Comparison of ENCODE assay signal across 27 mouse cellular contexts in the genomic region with DNA sequence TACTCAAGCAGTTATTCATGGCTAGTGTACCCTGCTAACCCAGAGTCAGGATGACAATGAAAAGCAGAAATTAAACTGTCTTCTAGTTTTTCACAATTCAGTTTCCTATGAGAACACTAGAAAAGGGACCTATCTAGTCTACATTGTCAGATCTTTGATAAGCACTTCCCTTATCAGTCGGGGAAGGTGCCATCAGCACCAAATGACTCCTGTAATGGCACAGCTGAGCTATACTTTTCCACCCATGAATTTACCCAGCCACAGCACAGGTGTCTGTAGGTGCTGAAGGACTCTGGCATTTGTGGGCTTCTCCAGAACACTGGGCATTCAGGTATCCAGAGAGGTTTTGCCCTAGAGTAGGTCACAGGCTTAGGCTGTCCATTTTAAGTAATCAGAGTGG.
"Had no signal": no experiment of that assay in that cellular context is flagged by ENCODE, and none has a peak within 500 bp of the region (broad histone marks: within the 10 kb centered on the region; RNA-seq: fewer than 3 reads in every experiment).

No protein-coding gene starts in this region.

- H3K4me2 ChIP-seq: embryonic facial prominence, embryonic 12.5 days; embryonic facial prominence, embryonic 13.5 days; embryonic facial prominence, embryonic 15.5 days; forebrain, embryonic 12.5 days; forebrain, embryonic 13.5 days; forebrain, embryonic 15.5 days had no signal

- H3K27me3 ChIP-seq: embryonic facial prominence, embryonic 12.5 days; embryonic facial prominence, embryonic 13.5 days; embryonic facial prominence, embryonic 15.5 days; forebrain, embryonic 12.5 days; forebrain, embryonic 13.5 days; forebrain, embryonic 15.5 days had no signal

- H3K4me1 ChIP-seq: embryonic facial prominence, embryonic 10.5 days; embryonic facial prominence, embryonic 13.5 days; forebrain, embryonic 12.5 days had no signal

- H3K27ac ChIP-seq: embryonic facial prominence, embryonic 10.5 days; embryonic facial prominence, embryonic 12.5 days; embryonic facial prominence, embryonic 13.5 days; embryonic facial prominence, embryonic 15.5 days; forebrain, embryonic 10.5 days; forebrain, embryonic 12.5 days; forebrain, embryonic 13.5 days; forebrain, embryonic 15.5 days; gastrocnemius, adult 2 months; heart, adult 2 months had no signal

- H3K9me3 ChIP-seq: embryonic facial prominence, embryonic 10.5 days; embryonic facial prominence, embryonic 12.5 days; embryonic facial prominence, embryonic 13.5 days; embryonic facial prominence, embryonic 15.5 days; forebrain, embryonic 10.5 days; forebrain, embryonic 12.5 days; forebrain, embryonic 13.5 days; forebrain, embryonic 15.5 days had no signal

- H3K9ac ChIP-seq: embryonic facial prominence, embryonic 12.5 days; embryonic facial prominence, embryonic 13.5 days; embryonic facial prominence, embryonic 15.5 days; forebrain, embryonic 12.5 days; forebrain, embryonic 13.5 days; forebrain, embryonic 15.5 days; forebrain, postnatal 0 days had no signal

- H3K4me3 ChIP-seq: embryonic facial prominence, embryonic 10.5 days; embryonic facial prominence, embryonic 12.5 days; embryonic facial prominence, embryonic 13.5 days; embryonic facial prominence, embryonic 15.5 days; erythroblast, embryonic 14.5 days; forebrain, embryonic 10.5 days; forebrain, embryonic 12.5 days; forebrain, embryonic 13.5 days; forebrain, embryonic 15.5 days; gastrocnemius, adult 2 months; heart, adult 2 months had no signal

- ATAC-seq: forebrain, embryonic 13.5 days; forebrain, embryonic 14.5 days; forebrain, embryonic 15.5 days; forebrain, embryonic 16.5 days; forebrain, postnatal 0 days had no signal

- DNase-seq: cerebellum, adult 8-10 months; cerebellum, adult 9-10 months; cerebellum, adult 9-11 months; cerebellum, postnatal 10 days; cerebellum, postnatal 14 days; cerebellum, postnatal 25 days; cerebellum, postnatal 36 days; embryo, embryonic 11 days; forebrain, postnatal 0 days; gastrocnemius, adult 2 months; gastrocnemius, postnatal 10 days; gastrocnemius, postnatal 14 days; gastrocnemius, postnatal 25 days; gastrocnemius, postnatal 36 days; heart, adult 18-20 months; heart, adult 2 months had no signal
